Mouse (Mus musculus): Measurements from ENCODE around the gene Bin2.
A peak's percentile ranks its signal among the peaks of the same experiment; 100 is the strongest.

Gene Bin2

DNA sequence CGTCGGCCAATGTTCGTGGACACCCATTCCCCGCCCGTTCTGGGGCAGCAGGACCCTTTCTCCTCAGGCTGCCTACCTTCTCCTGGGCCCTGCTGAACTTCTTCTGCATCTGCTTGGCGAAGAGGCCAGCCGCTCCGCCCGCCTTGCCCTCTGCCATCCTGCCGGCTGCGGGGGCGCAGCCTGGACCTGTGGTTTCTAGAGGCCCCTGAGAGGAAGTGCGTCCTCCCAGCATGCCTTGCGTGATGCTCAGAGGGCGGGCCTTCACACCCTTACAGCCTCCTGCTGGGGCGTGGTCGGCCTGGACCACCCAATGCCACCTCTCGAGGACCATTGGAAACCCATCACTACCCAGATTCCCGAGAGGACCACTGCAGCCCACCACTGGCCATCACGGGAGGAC lies at the start of gene Bin2:
TSS of gene Bin2 (minus strand) at position 217 of the 400 bp plus-strand sequence.
- DNase-seq (ENCODE audit: low read depth, low spot score), result no peak

DNA sequence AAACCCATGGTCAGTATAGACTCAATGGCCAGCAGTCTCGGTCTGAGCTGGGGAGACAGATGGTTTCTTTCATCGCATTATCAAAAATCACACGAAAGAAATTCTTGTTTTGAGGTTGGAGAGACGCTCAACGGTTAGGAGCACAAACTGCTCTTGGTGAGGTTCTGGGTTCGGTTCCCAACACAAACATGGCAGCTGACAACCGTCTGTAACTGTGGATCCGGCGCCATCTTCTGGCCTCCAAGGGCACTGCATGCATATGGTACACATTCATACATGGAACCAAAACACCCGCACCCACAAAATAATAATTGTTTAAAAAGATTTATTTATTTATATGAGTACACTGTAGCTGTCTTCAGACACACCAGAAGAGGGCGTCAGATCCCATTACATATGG lies 49.2 kb upstream of the Bin2 start:
- no peak for DNase-seq (ENCODE audit: low read depth, low spot score)

DNA sequence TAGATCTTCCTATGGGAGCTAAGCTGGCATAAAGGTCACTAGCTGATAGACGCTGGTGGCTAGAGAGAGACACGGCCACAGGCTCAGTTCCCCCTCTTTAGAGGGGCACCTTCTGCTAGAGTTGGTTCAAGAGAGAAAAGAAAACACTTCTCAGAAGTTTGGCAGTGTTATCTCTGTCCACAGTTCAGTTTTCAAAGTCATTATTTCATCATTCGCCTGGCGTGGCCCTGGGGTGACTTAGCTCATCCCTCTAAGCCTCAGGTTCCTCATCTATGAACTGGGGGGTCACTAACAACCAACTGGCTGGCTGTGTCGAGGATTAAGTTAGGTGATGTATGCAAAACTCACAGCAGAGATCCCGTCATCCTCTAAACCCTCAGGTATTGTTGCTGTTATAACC lies 48.6 kb upstream of the Bin2 start:
- DNase-seq (ENCODE audit: low read depth, low spot score), result no peak

- DNase-seq (ENCODE audit: low read depth, low spot score), result no peak
Observed at GRCm38 (mm10) chr15:100715399-100715993, 46.1 kb upstream of the Bin2 start.

- no peak for DNase-seq (ENCODE audit: low read depth, low spot score)
Observed at GRCm38 (mm10) chr15:100714470-100714869, 45.1 kb upstream of the Bin2 start.

GRCm38 (mm10) chr15:100710838-100711237 lies 41.5 kb upstream of the Bin2 start:
- DNase-seq (ENCODE audit: low read depth, low spot score), result no peak

DNA sequence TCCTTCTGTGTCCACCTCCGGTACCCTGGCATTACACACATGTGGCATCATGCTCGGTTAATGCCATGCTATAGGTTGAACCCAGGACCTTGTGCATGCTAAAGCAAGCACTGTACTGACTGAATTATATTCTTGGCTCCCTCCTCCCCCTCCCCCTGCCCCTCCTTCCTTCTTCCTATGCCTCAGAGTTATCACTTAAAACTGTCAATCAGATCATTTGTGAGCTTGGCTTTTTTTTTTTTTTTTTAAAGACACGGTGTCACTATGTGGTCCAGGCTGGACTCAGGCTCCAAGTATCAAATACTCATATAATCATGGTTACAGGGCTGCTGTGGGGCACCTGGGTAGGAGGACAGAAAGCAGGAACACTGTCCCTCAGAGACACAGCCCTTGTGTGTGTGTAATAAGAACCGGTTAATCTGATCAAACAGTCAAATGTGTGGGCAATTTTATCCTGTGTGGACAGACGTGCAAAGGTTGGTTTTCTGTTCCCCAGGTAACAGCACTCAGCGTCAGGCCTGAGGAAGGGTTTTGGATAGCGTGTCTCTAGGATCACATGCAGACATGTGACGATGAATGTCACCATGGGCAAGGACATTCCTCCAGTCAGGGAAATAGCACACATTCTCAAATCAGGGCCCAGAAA lies 39.2 kb upstream of the Bin2 start:
- DNase-seq (ENCODE audit: low read depth, low spot score), result no peak

GRCm38 (mm10) chr15:100706226-100706625 lies 36.9 kb upstream of the Bin2 start:
- no peak for DNase-seq (ENCODE audit: low read depth, low spot score)

- no peak for DNase-seq (ENCODE audit: low read depth, low spot score)
Observed at GRCm38 (mm10) chr15:100705376-100705775, 36.0 kb upstream of the Bin2 start.

DNA sequence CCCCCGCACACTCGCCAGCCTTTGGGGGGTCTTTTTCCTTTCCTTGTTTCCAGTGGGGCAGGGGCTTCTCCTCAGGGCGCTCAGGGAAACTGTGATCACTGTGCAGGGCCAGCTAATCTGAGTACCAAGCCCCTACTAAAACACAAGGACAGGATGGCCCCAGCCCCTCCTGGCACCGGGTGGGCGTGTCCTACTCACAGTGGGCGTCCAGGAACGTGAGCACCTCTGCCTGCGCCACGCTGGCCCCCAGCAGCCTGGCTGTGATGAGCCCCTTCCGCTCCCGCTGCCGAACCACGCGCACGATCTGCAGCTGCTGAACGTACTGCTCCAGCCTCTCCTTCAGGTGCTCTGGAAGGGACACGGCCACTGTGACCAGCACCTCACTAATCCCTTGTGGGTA lies 34.6 kb upstream of the Bin2 start:
- no peak for DNase-seq (ENCODE audit: low read depth, low spot score)

- DNase-seq (ENCODE audit: low read depth, low spot score), result no peak
Observed at GRCm38 (mm10) chr15:100701856-100702255, 32.5 kb upstream of the Bin2 start.

DNA sequence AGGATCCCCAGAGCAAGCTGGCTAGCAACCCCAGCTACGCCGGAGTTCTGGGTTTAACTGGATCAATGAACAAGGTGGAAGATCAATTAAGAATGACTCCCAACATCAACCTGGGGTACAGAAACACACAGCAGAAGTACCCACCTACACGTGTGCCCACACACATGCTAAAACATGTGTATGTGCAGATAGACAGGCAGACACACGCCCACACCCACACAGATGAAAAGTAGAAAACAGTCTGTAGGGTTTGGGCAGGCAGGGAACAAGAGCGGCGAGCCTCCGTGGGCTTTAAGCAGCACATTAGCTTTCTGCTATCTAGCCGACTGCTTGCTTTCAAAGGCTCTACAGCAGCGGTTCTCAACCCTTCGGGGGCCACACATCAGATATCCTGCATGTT lies 31.8 kb upstream of the Bin2 start:
- DNase-seq (ENCODE audit: low read depth, low spot score), result no peak

- no peak for DNase-seq (ENCODE audit: low read depth, low spot score)
Observed at GRCm38 (mm10) chr15:100700424-100700823, 31.1 kb upstream of the Bin2 start.

DNA sequence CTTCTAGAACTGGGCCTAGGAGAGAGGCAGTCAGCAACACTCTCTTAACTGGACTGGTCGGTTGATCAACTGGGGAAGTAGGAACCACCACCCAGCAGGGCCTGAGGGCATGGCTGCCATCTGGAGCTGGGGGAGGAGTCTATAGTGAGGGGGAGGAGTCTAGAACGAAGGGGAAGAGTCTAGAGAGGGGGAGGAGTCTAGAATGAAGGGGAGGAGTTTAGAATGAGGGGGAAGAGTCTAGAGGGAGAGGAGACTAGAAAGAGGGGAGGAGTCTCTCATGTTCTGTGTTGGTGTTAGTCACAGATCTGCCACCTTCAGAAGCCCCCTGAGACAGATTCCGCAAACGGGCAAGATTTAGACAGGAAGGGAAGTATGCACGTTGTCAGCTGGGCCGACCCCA lies 30.0 kb upstream of the Bin2 start:
- peak; percentile 73 for DNase-seq (ENCODE audit: low read depth, low spot score)

GRCm38 (mm10) chr15:100698078-100698477 lies 28.7 kb upstream of the Bin2 start:
- DNase-seq (ENCODE audit: low read depth, low spot score), result no peak

DNA sequence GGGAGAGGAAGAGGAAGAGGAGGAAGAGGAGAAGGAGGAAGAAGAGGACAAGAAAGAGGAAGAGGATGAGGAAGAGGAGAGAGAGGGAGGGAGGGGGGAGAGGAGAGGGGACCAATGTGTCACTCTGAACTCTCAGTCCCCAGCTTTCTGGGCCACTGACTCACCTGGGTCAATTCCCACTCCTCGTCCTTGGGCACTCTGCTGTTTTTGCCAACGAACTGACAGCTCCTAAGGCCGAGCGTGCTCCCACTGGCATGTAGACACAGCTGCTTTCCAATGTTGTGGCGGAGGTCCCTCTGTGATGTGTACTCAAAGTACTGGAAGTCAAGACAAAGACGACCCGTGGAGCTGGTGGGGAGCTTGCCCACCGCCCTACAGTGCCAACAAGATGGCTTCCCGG lies 25.1 kb upstream of the Bin2 start:
- no peak for DNase-seq (ENCODE audit: low read depth, low spot score)

GRCm38 (mm10) chr15:100691990-100692389 lies 22.6 kb upstream of the Bin2 start:
- no peak for DNase-seq (ENCODE audit: low read depth, low spot score)

DNA sequence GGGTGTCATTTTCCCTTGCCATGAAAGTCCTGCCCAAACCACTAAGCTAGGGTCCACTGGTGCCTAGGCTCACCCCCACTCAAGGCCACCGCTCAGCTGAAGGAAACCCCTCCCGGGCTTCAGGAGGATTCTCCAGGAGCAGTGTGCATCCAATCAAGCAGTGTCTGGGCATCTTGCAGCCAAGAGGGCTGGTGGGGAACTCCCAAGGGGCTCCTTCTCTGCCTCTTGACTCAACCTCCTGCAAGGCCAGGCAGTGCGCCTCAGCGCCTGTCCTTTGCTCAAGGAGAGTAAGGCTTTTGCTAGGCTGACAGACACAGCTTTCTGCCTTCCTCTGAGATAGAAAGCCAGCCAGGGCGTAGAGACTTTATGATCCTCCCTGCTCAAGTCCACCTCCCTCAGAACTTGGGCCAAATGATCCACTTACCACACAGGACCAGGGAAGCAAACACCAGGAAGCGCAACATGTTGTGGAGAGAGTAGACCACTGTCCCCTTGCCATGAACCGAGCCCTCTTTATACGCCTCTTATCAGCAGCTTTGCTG lies 18.1 kb upstream of the Bin2 start, which contains the start of gene Cela1:
TSS of gene Cela1 (minus strand) at position 492 of the 542 bp plus-strand sequence.
- no peak for DNase-seq (ENCODE audit: low read depth, low spot score)

- DNase-seq (ENCODE audit: low read depth, low spot score), result no peak
Observed at GRCm38 (mm10) chr15:100686989-100687388, 17.6 kb upstream of the Bin2 start.

DNA sequence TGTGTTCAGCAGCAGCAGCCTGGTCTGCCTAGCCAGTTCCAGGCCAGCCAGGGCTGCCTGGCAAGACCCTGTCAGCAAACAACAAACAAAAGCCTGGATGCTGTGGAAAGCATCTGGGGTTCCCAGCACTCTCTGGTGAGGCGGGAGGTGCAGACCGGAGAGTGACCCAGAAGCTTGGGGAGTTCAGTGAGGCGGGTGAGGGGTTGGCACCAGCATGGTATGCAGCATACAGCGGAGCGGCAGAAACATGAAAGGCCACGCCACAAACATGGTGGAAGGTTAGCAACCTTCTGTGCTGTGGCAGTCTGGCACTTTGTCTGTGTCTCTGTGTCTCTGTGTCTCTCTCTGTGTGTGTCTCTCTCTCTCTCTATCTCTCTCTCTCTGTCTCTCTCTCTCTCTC lies 17.1 kb upstream of the Bin2 start:
- DNase-seq (ENCODE audit: low read depth, low spot score), result no peak

DNA sequence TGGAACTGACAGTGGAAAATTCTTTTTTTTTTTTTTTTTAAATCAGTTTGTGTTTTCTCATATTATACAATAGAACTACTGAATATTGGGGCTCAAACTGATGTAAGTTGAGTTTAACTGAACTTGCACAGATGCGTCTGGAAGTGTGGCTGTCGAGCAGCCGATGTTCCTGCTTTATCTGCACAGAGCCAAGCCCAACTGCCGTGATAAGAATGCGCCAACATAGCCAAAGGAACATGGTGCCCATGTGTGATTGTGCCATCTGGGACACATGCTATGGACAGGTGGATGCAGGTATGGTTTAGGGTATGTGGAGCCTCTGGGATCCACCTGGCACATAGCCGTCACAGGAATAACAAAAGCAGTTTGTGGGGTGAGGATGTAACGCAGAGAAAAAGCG lies 16.5 kb upstream of the Bin2 start:
- no peak for DNase-seq (ENCODE audit: low read depth, low spot score)

GRCm38 (mm10) chr15:100685255-100685654 lies 15.9 kb upstream of the Bin2 start:
- DNase-seq (ENCODE audit: low read depth, low spot score), result no peak

DNA sequence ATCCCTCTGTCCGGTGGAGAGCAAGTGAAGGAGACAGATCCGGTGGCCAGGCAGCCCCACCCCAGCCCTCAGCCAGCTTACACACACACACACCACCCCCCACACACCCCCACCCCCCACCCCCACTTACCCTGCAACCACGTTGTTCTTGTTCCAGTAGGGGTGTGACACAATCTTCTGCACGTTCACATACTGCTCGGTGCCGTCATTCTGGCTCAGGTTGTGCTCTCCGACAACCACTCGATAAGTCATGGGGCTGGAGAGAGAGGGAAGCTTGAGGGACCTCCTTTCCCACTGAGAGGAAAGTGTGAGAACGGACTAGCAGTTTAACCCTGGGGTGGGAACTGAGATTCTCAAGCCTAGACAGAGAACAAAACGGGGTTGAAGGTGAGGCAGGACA lies 15.1 kb upstream of the Bin2 start:
- DNase-seq (ENCODE audit: low read depth, low spot score), result no peak

Data from WW6 (cell line).